Mouse (Mus musculus) R1 (cell line): Measurements from ENCODE around the gene Apoc2.
A peak's percentile ranks its signal among the peaks of the same experiment; 100 is the strongest.

ENCODE experiments used
- DNase-seq: peaks from one replicate; pipeline ENCODE4 v3.0.0-alpha.2; 2018; ENCODE audit warnings: low read depth, low spot score

Apoc2 gene

GRCm38 (mm10) chr7:19632275-19632674, 45.5 kb downstream of the Apoc2 start:
- no peak for DNase-seq

GRCm38 (mm10) chr7:19629361-19629734, 48.4 kb downstream of the Apoc2 start, which contains the start of gene Relb:
Relb (minus strand) TSS chr7:19629438.
- DNase-seq, result peak; percentile 89

- peak; percentile 100 for DNase-seq
Measured at GRCm38 (mm10) chr7:19628536-19629360, 49.0 kb downstream of the Apoc2 start.

DNA sequence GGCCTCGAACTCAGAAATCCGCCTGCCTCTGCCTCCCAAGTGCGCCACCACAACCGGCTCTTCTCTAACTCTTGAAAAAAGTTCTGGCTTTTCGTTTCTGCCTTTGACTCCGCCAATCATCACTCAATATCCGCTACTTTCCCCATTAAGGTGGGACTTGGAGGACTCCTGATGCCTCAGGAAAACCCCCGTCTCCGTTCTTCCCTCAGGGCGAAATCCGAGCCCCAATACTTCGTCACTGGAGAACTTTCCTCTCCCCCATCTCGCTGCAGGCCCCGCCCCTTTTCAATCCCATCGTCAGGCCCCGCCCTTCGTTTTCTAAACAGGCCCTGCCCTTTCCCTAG, 49.6 kb downstream of the Apoc2 start:
- DNase-seq, result no peak

GRCm38 (mm10) chr7:19627721-19628120, 50.0 kb downstream of the Apoc2 start:
- peak; percentile 45 for DNase-seq

- DNase-seq, result no peak
Measured at GRCm38 (mm10) chr7:19623433-19623832, 54.3 kb downstream of the Apoc2 start.

DNA sequence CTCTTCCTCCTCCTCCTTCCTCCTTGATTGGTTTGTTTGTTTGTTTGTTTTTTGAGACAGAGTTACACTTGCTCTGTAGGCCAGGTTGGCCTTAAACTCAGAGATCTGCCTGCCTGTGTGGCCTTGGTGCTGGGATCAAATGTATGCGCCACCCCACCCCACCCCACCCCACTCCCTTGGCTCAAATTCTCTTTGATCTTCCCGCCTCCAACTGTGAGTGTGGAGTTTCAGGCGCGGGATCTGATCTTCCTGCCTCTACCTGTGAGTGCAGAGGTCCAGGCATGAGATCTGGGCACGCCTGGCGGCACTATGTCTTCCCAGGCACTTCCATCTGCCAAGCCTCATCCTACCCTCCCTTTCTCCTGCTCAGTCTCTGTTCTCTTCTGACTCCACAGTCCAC, 55.5 kb downstream of the Apoc2 start:
- peak; percentile 49 for DNase-seq
